Mouse (Mus musculus) forebrain, postnatal 0 days (tissue): ENCODE data around the gene Olfr1217. TPM values are rescaled to one million over a fixed set of nuclear protein-coding genes. Genes with fewer than 3 reads are reported as not detected.
"Not testable (repeated sequence)": the region's sequence is repeated elsewhere in the genome, so short reads cannot be mapped to it uniquely, and the experiment has no call there.

Experiments used
- ATAC-seq: fragments of 200-750 bp; cut with Nextera tagmentation; 2 replicates; pipeline ENCODE4 v1.8.0; 2017; ENCODE audit warnings: mild to moderate bottlenecking, moderate library complexity
- DNase-seq: peaks from one replicate; pipeline ENCODE4 v3.0.0-alpha.2; 2015
- H3K27ac ChIP-seq: fragments of 300-500 bp; sonication (generic); 2 replicates; pipeline ENCODE4 v1.5.1; 2014; ENCODE audit warnings: low read depth, mild to moderate bottlenecking, antibody characterized with exemption, low read length, moderate library complexity, mixed read lengths
- H3K27me3 ChIP-seq: fragments of 300-500 bp; sonication (generic); 2 replicates; pipeline ENCODE4 v1.6.1; 2014; ENCODE audit warnings: mild to moderate bottlenecking, low read length, mixed read lengths; ENCODE audit not compliant: insufficient read depth
- H3K36me3 ChIP-seq: fragments of 300-500 bp; sonication (generic); 2 replicates; pipeline ENCODE4 v1.6.1; 2014; ENCODE audit warnings: mild to moderate bottlenecking, moderate library complexity; ENCODE audit not compliant: insufficient read depth
- H3K4me1 ChIP-seq: fragments of 300-500 bp; sonication (generic); 2 replicates; pipeline ENCODE4 v1.6.1; 2014; ENCODE audit warnings: antibody characterized with exemption; ENCODE audit not compliant: insufficient read depth
- H3K4me2 ChIP-seq: fragments of 300-500 bp; sonication (generic); 2 replicates; pipeline ENCODE4 v1.6.1; 2014; ENCODE audit warnings: low read depth, mild to moderate bottlenecking, moderate library complexity
- H3K4me3 ChIP-seq: fragments of 300-500 bp; sonication (generic); 2 replicates; pipeline ENCODE4 v1.5.1; 2014; ENCODE audit warnings: low read depth, low read length, mixed read lengths
- H3K9ac ChIP-seq: fragments of 300-500 bp; sonication (generic); 2 replicates; pipeline ENCODE4 v1.6.1; 2014; ENCODE audit warnings: mild to moderate bottlenecking
- H3K9me3 ChIP-seq: fragments of 300-500 bp; sonication (generic); 2 replicates; pipeline ENCODE4 v1.6.1; 2016; ENCODE audit warnings: low read length
- CTCF ChIP-seq: sonication (generic); IDR thresholded peaks from 2 replicates; pipeline ENCODE4 v1.5.1; 2016; ENCODE audit warnings: antibody characterized with exemption, control low read depth, low read depth
- WGBS: fragments of 180-500 bp; shearing (Covaris S2); extraction: QIAGEN DNeasy Blood & Tissue Kit; methylation state at CpG from one replicate; pipeline ENCODE4 v1.1.7; 2014; 5-methylcytosine and 5-hydroxymethylcytosine counted together
- polyA plus RNA-seq: library from polyadenylated mRNA; unstranded; fragments of >200 nt; fragmentation: Nextera tagmentation; extraction: Ambion mirVana; gene quantifications from 2 replicates; pipeline ENCODE4 v1.2.1, GENCODE M21; 2015
- total RNA-seq: library from RNA; depleted of rRNA; stranded (reverse); fragments of >200 nt; gene quantifications from 2 replicates; pipeline ENCODE4 v1.2.3, GENCODE M21; 2014; rRNA removed

Gene Olfr1217
- total RNA-seq (not detected in 2 replicates), polyA plus RNA-seq (not detected in 2 replicates)

DNA sequence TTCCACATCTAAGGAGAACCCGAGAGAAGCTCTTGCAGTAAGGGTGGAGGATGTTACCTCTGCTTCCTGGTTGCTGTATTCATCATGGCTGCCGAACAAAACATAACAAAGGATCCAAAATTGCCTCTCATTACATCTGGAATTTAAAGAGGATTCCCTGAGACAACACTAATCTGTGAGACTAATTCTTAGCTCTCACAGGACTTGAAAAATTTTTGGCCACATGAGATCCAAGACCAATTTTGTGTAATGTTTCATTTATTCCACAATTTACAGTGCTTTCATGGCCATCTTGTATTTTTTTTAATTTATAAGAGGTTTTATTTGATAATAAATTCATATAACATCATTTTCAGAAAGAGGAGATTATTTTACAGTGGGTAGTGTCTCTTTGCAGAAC lies at the start of gene Olfr1217:
Gene Olfr1217 (minus strand): TSS at position 101 of the 400 bp plus-strand sequence.
- Histone ChIP-seq H3K4me2 (no peak within 1 kb of the TSS), H3K9me3 (no peaks in the 10 kb centered on the region), H3K27me3 (no peaks in the 10 kb centered on the region), H3K4me3 (no peak within 1 kb of the TSS), H3K9ac (no peak within 1 kb of the TSS), H3K36me3 (no peaks in the 10 kb centered on the region), H3K27ac (no peak within 1 kb of the TSS), H3K4me1 (no peaks in the 10 kb centered on the region)
- WGBS, result 63% methylated on average over 2 of the region's 2 CpGs
- DNase-seq (no peak), ATAC-seq (no peak)
- no peak for TF ChIP-seq CTCF

DNA sequence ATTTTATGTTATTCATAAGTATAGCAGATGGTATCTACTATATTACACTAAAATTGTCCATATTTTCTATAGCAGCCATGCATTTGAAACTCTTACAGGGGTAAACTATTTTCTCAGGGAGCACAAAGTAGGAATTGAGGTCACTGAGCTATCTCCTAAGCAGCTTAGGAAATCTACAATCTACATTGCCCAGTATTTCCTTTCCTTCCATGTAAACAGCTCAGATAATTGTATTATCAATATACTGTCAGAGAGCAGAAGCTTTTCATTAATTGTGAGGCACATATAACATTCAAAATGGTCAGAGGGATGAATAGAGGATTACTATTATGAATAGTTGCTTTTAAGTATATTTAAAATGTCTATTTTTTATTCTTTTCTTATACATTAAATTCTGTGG lies 49.6 kb upstream of the Olfr1217 start:
- Histone ChIP-seq H3K4me1 (no peaks in the 10 kb centered on the region), H3K9ac (no peak overlapping the region), H3K36me3 (no peaks in the 10 kb centered on the region), H3K4me3 (no peak overlapping the region), H3K9me3 (no peaks in the 10 kb centered on the region), H3K27me3 (no peaks in the 10 kb centered on the region), H3K4me2 (no peak overlapping the region), H3K27ac (no peak overlapping the region)
- no peak for TF ChIP-seq CTCF
- DNase-seq (no peak), ATAC-seq (no peak)

- DNase-seq (no peak), ATAC-seq (no peak)
- Histone ChIP-seq H3K4me2 (no peak within 1 kb of the TSS), H3K9me3 (no peaks in the 10 kb centered on the region), H3K27me3 (no peaks in the 10 kb centered on the region), H3K4me1 (no peaks in the 10 kb centered on the region), H3K9ac (no peak within 1 kb of the TSS), H3K36me3 (no peaks in the 10 kb centered on the region), H3K4me3 (no peak within 1 kb of the TSS), H3K27ac (no peak within 1 kb of the TSS)
- no peak for TF ChIP-seq CTCF
Observed at GRCm38 (mm10) chr2:89061087-89061486, 29.2 kb upstream of the Olfr1217 start, which contains the start of gene Olfr1218. Gene Olfr1218, minus strand, starts transcription at chr2:89061187.

GRCm38 (mm10) chr2:89021436-89021835 lies 10.4 kb downstream of the Olfr1217 start:
- H3K4me1 ChIP-seq, ATAC-seq, H3K27me3 ChIP-seq, H3K4me3 ChIP-seq, H3K9me3 ChIP-seq, H3K9ac ChIP-seq, H3K36me3 ChIP-seq, H3K4me2 ChIP-seq, H3K27ac ChIP-seq, DNase-seq: not testable (repeated sequence)
- WGBS, result 77% methylated on average over 3 of the region's 3 CpGs

DNA sequence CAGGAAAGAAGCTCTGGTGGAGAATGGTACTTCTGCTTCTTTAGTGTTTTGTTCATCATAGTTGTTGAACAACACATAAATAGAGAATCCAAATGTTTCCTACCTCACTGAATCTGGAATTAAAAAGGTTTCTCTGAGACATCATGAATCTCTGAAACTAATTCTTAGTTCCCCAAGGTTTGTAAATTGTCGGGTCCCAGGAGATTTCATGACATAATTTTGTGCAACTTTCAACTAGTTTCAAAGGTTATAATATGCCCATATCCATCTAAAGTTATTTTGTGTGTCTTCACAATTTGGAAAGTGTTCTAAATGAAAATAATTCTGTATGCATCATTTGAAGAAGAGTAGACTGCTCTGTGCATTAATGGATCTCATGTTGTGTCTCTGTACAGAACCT lies 13.6 kb downstream of the Olfr1217 start, which contains the start of gene Olfr1216:
Gene Olfr1216 (minus strand): TSS at position 101 of the 400 bp plus-strand sequence.
- Histone ChIP-seq H3K9ac (no peak within 1 kb of the TSS), H3K36me3 (no peaks in the 10 kb centered on the region), H3K27ac (no peak within 1 kb of the TSS), H3K9me3 (no peaks in the 10 kb centered on the region), H3K4me2 (no peak within 1 kb of the TSS), H3K27me3 (no peaks in the 10 kb centered on the region), H3K4me3 (no peak within 1 kb of the TSS), H3K4me1 (no peaks in the 10 kb centered on the region)
- ATAC-seq, result no peak
- WGBS, result 79% methylated on average over 1 of the region's 1 CpGs
- no peak for DNase-seq
- TF ChIP-seq CTCF, result no peak

- 65% methylated on average over 2 of the region's 2 CpGs for WGBS
- no peak for ATAC-seq
- no peak for DNase-seq
Observed at GRCm38 (mm10) chr2:89006873-89007272, 25.0 kb downstream of the Olfr1217 start, which contains the start of gene Olfr1215. Gene Olfr1215, minus strand, starts transcription at chr2:89006973.

DNA sequence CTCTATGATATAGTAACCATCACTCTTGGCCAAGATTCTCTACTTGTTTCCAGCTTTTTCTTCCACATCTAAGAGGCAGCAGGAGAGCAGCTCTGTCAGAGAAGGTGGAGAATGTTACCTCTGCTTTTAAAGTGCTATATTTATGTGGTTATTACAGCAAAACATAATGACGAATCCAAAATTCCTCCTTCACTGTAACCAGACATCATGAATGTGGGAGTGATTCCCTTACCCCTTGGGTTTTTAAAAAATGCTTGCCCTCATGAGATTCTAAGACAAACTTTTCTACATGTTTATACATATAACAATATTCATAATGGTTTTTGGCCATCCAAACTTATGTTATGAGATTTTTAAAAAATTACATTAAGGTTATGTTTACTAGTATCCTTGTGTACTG lies 39.3 kb downstream of the Olfr1217 start, which contains the start of gene Olfr1214:
Gene Olfr1214 (minus strand): TSS at position 101 of the 400 bp plus-strand sequence.
- no peak for ATAC-seq
- TF ChIP-seq CTCF, result no peak
- Histone ChIP-seq H3K9ac (no peak within 1 kb of the TSS), H3K36me3 (no peaks in the 10 kb centered on the region), H3K9me3 (no peaks in the 10 kb centered on the region), H3K4me3 (no peak within 1 kb of the TSS), H3K27me3 (no peaks in the 10 kb centered on the region), H3K4me1 (no peaks in the 10 kb centered on the region), H3K27ac (no peak within 1 kb of the TSS), H3K4me2 (no peak within 1 kb of the TSS)
- no peak for DNase-seq
- WGBS, result 89% methylated on average over 1 of the region's 1 CpGs

More at GRCm38 (mm10) chr2:89006873-89007272, 25.0 kb downstream of the Olfr1217 start, which contains the start of gene Olfr1215:
- H3K27ac ChIP-seq, result no peak within 1 kb of the TSS
- no peaks in the 10 kb centered on the region for H3K36me3 ChIP-seq
- H3K4me1 ChIP-seq, result no peaks in the 10 kb centered on the region
- no peak within 1 kb of the TSS for H3K4me3 ChIP-seq
- TF ChIP-seq CTCF, result no peak
- H3K27me3 ChIP-seq, result no peaks in the 10 kb centered on the region
- H3K9ac ChIP-seq, result no peak within 1 kb of the TSS
- no peak within 1 kb of the TSS for H3K4me2 ChIP-seq
- no peaks in the 10 kb centered on the region for H3K9me3 ChIP-seq
